Mouse (Mus musculus) myocyte (in vitro differentiated cells): ENCODE measurements around the gene Ifit3b.

ENCODE experiments used
- CEBPB ChIP-seq: IDR thresholded peaks from 2 replicates; pipeline ENCODE4 v1.6.1; 2011; ENCODE audit warnings: mild to moderate bottlenecking, moderate library complexity; ENCODE audit not compliant: poor library complexity, insufficient read depth, severe bottlenecking
- E2F4 ChIP-seq: IDR thresholded peaks from one replicate; pipeline ENCODE4 v1.6.1; 2011; ENCODE audit warnings: mild to moderate bottlenecking, control low read depth, moderate library complexity; ENCODE audit not compliant: insufficient read depth
- MAX ChIP-seq: IDR thresholded peaks from one replicate; pipeline ENCODE4 v1.6.1; 2011; ENCODE audit warnings: low read depth, mild to moderate bottlenecking, control low read depth
- MYOD1 ChIP-seq, 3 experiments: IDR thresholded peaks; one replicate each; pipeline ENCODE4 v1.6.1; 2011; ENCODE audit warnings: control low read depth in 2 of 3, low read depth in 2 of 3, mild to moderate bottlenecking in 2 of 3, moderate library complexity in 1 of 3; ENCODE audit not compliant: insufficient read length in 2 of 3, control insufficient read depth in 1 of 3
- MYOG ChIP-seq, 3 experiments: IDR thresholded peaks; one replicate each; pipeline ENCODE4 v1.6.1; 2011; ENCODE audit warnings: control low read depth in 2 of 3, low read depth in 2 of 3, mild to moderate bottlenecking in 2 of 3; ENCODE audit not compliant: insufficient read length in 2 of 3, control insufficient read depth in 1 of 3, insufficient read depth in 1 of 3
- POLR2A ChIP-seq: IDR thresholded peaks from one replicate; pipeline ENCODE4 v1.6.1; 2011; ENCODE audit warnings: low read depth, mild to moderate bottlenecking, control low read depth, moderate library complexity; ENCODE audit not compliant: insufficient read length
- POLR2AphosphoS2 ChIP-seq: IDR thresholded peaks from one replicate; pipeline ENCODE4 v1.6.1; 2011; ENCODE audit warnings: low read depth, control low read depth; ENCODE audit not compliant: insufficient read length
- REST ChIP-seq: IDR thresholded peaks from one replicate; pipeline ENCODE4 v1.6.1; 2011; ENCODE audit warnings: mild to moderate bottlenecking, control low read depth, moderate library complexity; ENCODE audit not compliant: insufficient read depth, insufficient read length
- TCF12 ChIP-seq: IDR thresholded peaks from one replicate; pipeline ENCODE4 v1.6.1; 2011; ENCODE audit warnings: mild to moderate bottlenecking, control low read depth; ENCODE audit not compliant: poor library complexity, insufficient read depth, severe bottlenecking
- USF1 ChIP-seq: IDR thresholded peaks from one replicate; pipeline ENCODE4 v1.6.1; 2011; ENCODE audit warnings: low read depth, mild to moderate bottlenecking, control low read depth, moderate library complexity

- TF ChIP-seq REST = no peak
- no peak for TF ChIP-seq POLR2A
- no peak for TF ChIP-seq USF1
- no peak for TF ChIP-seq MYOG (IDR thresholded peaks at IDR 0.05; ENCODE audit: control insufficient read depth in 1 of 3, insufficient read depth in 1 of 3, insufficient read length in 2 of 3, low read depth in 2 of 3)
- TF ChIP-seq MAX = no peak
- TF ChIP-seq POLR2AphosphoS2 = no peak
- no peak for TF ChIP-seq CEBPB
- TF ChIP-seq TCF12 = no peak
- no peak for TF ChIP-seq MYOD1 (IDR thresholded peaks at IDR 0.05; ENCODE audit: control insufficient read depth in 1 of 3, insufficient read length in 2 of 3, low read depth in 2 of 3)
- TF ChIP-seq E2F4 = no peak
These were observed 47.5 kb downstream of the Ifit3b start for GRCm38 (mm10) chr19:34655227-34655805.
